Mouse (Mus musculus): ENCODE data around the gene Uaca. TPM values are rescaled to one million over a fixed set of nuclear protein-coding genes. Genes with fewer than 3 reads are reported as not detected.

Gene Uaca
- polyA plus RNA-seq, 1 experiment from 2014 or later = 15.0 TPM

DNA sequence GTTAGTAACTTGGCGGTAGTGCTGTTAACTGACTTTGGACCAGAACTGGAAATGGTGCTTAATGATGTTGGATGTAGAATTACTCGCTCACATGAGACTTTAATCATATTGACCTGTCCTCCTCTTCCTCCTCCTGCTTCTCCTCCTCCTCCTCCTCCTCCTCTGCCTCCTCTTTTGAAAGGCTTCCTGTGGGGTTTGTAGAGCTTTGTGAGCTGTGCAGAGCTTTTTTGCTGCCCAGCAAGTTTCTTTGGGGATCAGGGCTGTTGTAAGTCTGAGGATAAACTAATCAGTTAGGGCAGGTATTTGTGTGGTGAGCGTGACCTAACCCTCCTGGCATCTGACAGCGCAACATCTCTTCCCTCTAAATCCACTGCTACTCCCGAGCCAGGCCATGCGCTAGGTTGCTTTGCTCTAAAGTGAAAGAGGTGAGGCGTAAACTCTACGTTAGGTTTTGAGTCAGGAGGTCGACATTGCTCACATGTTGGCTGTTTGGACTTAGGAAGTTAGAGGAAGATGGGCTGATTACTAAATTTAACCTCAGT lies 44.1 kb downstream of the Uaca start:
- no peak for ATAC-seq
- H3K4me1 ChIP-seq (replicated peaks; ENCODE audit: control insufficient read depth, insufficient read depth, low read length) = peaks cover 23% of the 10 kb centered on the region

DNA sequence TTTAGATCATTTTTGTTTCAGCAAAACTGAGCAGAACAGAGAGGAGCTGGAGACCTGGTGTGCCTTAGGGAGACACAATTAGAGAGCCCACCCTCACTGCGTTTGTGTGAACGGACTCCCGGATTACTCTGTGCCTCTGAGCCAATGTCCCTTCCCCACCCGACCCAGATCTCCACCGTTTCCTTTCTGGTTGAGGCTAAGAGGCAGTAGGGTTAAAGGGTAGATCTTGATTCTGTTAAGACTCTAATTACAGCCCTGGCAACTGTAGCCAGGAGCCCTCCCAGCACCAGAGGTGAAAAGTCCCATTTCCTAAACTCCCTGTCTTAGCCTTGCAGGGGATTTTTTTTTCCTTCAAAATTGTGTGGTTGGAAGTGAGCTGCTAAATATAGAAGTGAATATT lies 47.1 kb downstream of the Uaca start:
- H3K4me2 ChIP-seq (ENCODE audit: low read length) = no peak overlapping the region
- H3K4me3 ChIP-seq (replicated peaks; ENCODE audit: low read length) = no peak overlapping the region
- no peaks in the 10 kb centered on the region for H3K36me3 ChIP-seq (ENCODE audit: control insufficient read depth, insufficient read depth)
- 13% methylated on average over 5 of the region's 5 CpGs for WGBS
- no peak overlapping the region for H3K27ac ChIP-seq (ENCODE audit: low read length)
- H3K4me1 ChIP-seq (replicated peaks; ENCODE audit: control insufficient read depth, insufficient read depth, low read length) = peaks cover 23% of the 10 kb centered on the region
- no peak overlapping the region for H3K9ac ChIP-seq (replicated peaks; ENCODE audit: low read depth, low read length)
- ATAC-seq = no peak
- no peaks in the 10 kb centered on the region for H3K27me3 ChIP-seq (replicated peaks; ENCODE audit: control insufficient read depth, insufficient read depth, low read length)
- H3K9me3 ChIP-seq (ENCODE audit: control insufficient read depth, low read length) = no peaks in the 10 kb centered on the region

More for the DNA sequence above, 44.1 kb downstream of the Uaca start:
- WGBS = 20% methylated on average over 9 of the region's 9 CpGs
- Histone ChIP-seq H3K27me3 (replicated peaks; ENCODE audit: control insufficient read depth, insufficient read depth, low read length) (no peaks in the 10 kb centered on the region), H3K9ac (replicated peaks; ENCODE audit: low read depth, low read length) (peak overlapping the region; percentile 13; the same call in 1 of the 2 replicates), H3K4me2 (ENCODE audit: low read length) (peak overlapping the region; percentile 55), H3K4me3 (replicated peaks; ENCODE audit: low read length) (no peak overlapping the region), H3K27ac (ENCODE audit: low read length) (no peak overlapping the region), H3K36me3 (ENCODE audit: control insufficient read depth, insufficient read depth) (no peaks in the 10 kb centered on the region), H3K9me3 (ENCODE audit: control insufficient read depth, low read length) (no peaks in the 10 kb centered on the region)

DNA sequence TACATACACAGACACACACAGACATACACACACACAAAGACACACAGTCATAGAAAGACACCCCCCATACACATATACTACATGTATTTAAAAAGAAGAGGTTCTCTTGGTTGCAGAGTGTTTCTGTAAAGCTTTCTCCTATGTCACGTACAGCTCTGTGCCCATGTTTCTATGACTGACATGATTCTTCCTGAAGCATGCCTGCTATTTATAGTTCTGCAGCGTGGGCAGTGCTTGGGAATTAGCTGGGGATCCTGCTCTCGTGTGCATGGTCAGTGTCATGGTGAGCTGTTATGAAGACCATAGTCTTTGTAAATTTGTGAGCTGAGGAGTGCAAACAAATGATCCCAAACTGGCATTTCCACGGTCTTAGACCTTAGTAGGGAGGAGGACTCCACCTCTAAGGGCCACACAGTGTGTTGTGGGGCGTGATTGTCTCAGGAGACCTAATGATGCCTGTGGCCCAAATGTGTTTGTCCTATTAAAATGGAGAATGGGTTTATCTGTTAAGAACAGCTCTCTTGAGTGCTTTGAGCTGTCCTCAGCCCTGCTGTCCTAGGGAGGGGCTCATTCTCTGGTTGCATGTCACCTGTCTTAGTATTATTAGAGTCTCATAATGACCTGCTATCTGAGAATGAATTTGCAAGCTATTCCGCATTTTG lies 49.2 kb downstream of the Uaca start:
- ATAC-seq = no peak
- H3K4me3 ChIP-seq (replicated peaks; ENCODE audit: low read length) = no peak overlapping the region
- peaks cover 8% of the 10 kb centered on the region for H3K4me1 ChIP-seq (replicated peaks; ENCODE audit: control insufficient read depth, insufficient read depth, low read length)
- no peaks in the 10 kb centered on the region for H3K36me3 ChIP-seq (ENCODE audit: control insufficient read depth, insufficient read depth)
- no peaks in the 10 kb centered on the region for H3K9me3 ChIP-seq (ENCODE audit: control insufficient read depth, low read length)
- no peak overlapping the region for H3K27ac ChIP-seq (ENCODE audit: low read length)
- H3K27me3 ChIP-seq (replicated peaks; ENCODE audit: control insufficient read depth, insufficient read depth, low read length) = no peaks in the 10 kb centered on the region
- no peak overlapping the region for H3K4me2 ChIP-seq (ENCODE audit: low read length)
- WGBS = 74% methylated on average over 6 of the region's 6 CpGs
- no peak overlapping the region for H3K9ac ChIP-seq (replicated peaks; ENCODE audit: low read depth, low read length)

DNA sequence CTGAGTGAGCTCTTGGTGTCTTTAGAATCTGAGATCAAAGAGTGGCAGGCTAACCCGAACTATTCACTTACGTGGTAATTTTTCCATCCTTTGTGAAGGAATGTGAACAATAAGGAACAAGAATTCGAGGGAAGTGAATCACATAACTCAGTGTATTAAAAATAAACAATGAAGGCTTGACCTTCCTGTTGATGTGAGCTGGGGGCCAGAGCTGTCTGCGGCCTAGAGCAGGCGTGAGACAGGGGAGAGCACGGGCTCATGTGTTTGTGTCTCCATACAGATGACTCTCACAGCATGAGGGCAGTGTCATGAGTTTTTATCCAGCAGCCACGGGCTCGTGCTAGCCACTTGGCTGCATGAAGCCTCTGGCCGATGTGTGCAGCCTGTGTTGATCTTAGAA lies 54.4 kb downstream of the Uaca start:
- H3K27me3 ChIP-seq (replicated peaks; ENCODE audit: control insufficient read depth, insufficient read depth, low read length) = no peaks in the 10 kb centered on the region
- no peak overlapping the region for H3K4me2 ChIP-seq (ENCODE audit: low read length)
- no peaks in the 10 kb centered on the region for H3K36me3 ChIP-seq (ENCODE audit: control insufficient read depth, insufficient read depth)
- H3K9me3 ChIP-seq (ENCODE audit: control insufficient read depth, low read length) = no peaks in the 10 kb centered on the region
- H3K4me1 ChIP-seq (replicated peaks; ENCODE audit: control insufficient read depth, insufficient read depth, low read length) = peaks cover 6% of the 10 kb centered on the region; the same call in 1 of the 2 replicates
- no peak for ATAC-seq
- WGBS = 13% methylated on average over 9 of the region's 9 CpGs
- no peak overlapping the region for H3K9ac ChIP-seq (replicated peaks; ENCODE audit: low read depth, low read length)
- no peak overlapping the region for H3K27ac ChIP-seq (ENCODE audit: low read length)
- no peak overlapping the region for H3K4me3 ChIP-seq (replicated peaks; ENCODE audit: low read length)

DNA sequence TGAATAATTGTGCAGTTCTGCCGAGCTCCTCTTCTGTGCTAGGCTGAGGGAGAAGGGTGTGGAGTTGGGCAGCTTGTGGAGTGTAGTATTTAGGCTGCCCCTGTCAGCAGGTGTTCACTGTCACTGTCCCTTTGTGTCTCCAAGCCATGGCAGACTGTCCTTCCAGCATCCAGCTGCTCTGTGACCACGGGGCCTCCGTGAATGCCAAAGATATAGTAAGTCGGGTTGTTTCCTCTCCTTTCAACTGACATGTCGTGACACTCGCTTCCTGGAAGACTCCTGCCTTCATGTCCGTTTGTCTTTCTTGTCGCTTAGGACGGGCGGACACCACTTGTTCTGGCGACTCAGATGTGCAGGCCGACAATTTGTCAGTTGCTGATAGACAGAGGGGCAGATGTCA lies 55.6 kb downstream of the Uaca start:
- no peak overlapping the region for H3K4me3 ChIP-seq (replicated peaks; ENCODE audit: low read length)
- no peaks in the 10 kb centered on the region for H3K9me3 ChIP-seq (ENCODE audit: control insufficient read depth, low read length)
- WGBS = 87% methylated on average over 12 of the region's 12 CpGs
- ATAC-seq = no peak
- no peaks in the 10 kb centered on the region for H3K36me3 ChIP-seq (ENCODE audit: control insufficient read depth, insufficient read depth)
- H3K27ac ChIP-seq (ENCODE audit: low read length) = no peak overlapping the region
- no peak overlapping the region for H3K9ac ChIP-seq (replicated peaks; ENCODE audit: low read depth, low read length)
- peaks cover 6% of the 10 kb centered on the region; the same call in 1 of the 2 replicates for H3K4me1 ChIP-seq (replicated peaks; ENCODE audit: control insufficient read depth, insufficient read depth, low read length)
- no peaks in the 10 kb centered on the region for H3K27me3 ChIP-seq (replicated peaks; ENCODE audit: control insufficient read depth, insufficient read depth, low read length)
- no peak overlapping the region for H3K4me2 ChIP-seq (ENCODE audit: low read length)

GRCm38 (mm10) chr9:60854196-60854595 lies 59.9 kb downstream of the Uaca start:
- Histone ChIP-seq H3K9ac (replicated peaks; ENCODE audit: low read depth, low read length) (no peak overlapping the region), H3K36me3 (ENCODE audit: control insufficient read depth, insufficient read depth) (no peaks in the 10 kb centered on the region), H3K27me3 (replicated peaks; ENCODE audit: control insufficient read depth, insufficient read depth, low read length) (no peaks in the 10 kb centered on the region), H3K4me3 (replicated peaks; ENCODE audit: low read length) (no peak overlapping the region), H3K27ac (ENCODE audit: low read length) (no peak overlapping the region), H3K9me3 (ENCODE audit: control insufficient read depth, low read length) (no peaks in the 10 kb centered on the region), H3K4me1 (replicated peaks; ENCODE audit: control insufficient read depth, insufficient read depth, low read length) (peaks cover 7% of the 10 kb centered on the region; the same call in 1 of the 2 replicates), H3K4me2 (ENCODE audit: low read length) (no peak overlapping the region)
- ATAC-seq = no peak
- WGBS = 95% methylated on average over 11 of the region's 11 CpGs

- no peak overlapping the region for H3K4me2 ChIP-seq (ENCODE audit: low read length)
- H3K4me1 ChIP-seq (replicated peaks; ENCODE audit: control insufficient read depth, insufficient read depth, low read length) = peaks cover 7% of the 10 kb centered on the region; the same call in 1 of the 2 replicates
- H3K36me3 ChIP-seq (ENCODE audit: control insufficient read depth, insufficient read depth) = no peaks in the 10 kb centered on the region
- no peak overlapping the region for H3K9ac ChIP-seq (replicated peaks; ENCODE audit: low read depth, low read length)
- no peaks in the 10 kb centered on the region for H3K9me3 ChIP-seq (ENCODE audit: control insufficient read depth, low read length)
- H3K27ac ChIP-seq (ENCODE audit: low read length) = no peak overlapping the region
- WGBS = 20% methylated on average over 5 of the region's 5 CpGs
- peak; percentile 83 for ATAC-seq
- no peak overlapping the region for H3K4me3 ChIP-seq (replicated peaks; ENCODE audit: low read length)
- H3K27me3 ChIP-seq (replicated peaks; ENCODE audit: control insufficient read depth, insufficient read depth, low read length) = no peaks in the 10 kb centered on the region
These were observed 63.5 kb downstream of the Uaca start for GRCm38 (mm10) chr9:60857833-60858232.

DNA sequence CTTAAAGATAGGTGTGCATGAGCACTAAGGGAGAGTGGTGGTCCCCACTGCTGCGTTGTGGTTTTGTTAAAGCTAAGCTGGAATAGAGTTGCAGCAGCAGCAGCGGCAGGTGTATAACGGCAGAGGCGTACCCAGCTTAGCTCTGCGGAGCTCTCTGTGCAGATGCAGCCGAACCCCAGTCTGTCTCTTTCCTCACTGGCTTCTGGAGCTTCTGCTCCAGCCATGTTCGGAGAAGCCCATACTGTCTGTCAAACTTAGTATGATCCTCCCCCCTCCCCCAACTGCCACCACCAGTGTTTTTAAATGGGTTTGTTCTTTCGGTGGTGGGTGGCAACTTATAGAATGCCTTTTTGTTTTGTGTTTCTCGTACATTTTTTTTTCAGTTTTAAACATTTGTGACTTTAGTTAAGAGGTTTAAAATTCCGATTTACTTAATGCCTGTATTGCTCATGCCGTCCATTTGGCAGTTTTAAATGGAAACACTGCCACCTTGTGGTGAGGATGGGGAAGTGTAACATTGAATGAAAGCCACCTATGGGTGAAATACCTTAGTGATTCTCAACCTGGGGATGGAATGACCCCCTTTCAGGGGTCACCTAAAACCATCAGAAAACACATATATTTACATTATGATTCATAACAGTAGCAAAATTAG lies 64.1 kb downstream of the Uaca start:
- H3K9me3 ChIP-seq (ENCODE audit: control insufficient read depth, low read length) = no peaks in the 10 kb centered on the region
- H3K4me1 ChIP-seq (replicated peaks; ENCODE audit: control insufficient read depth, insufficient read depth, low read length) = peaks cover 7% of the 10 kb centered on the region; the same call in 1 of the 2 replicates
- H3K27ac ChIP-seq (ENCODE audit: low read length) = no peak overlapping the region
- no peaks in the 10 kb centered on the region for H3K36me3 ChIP-seq (ENCODE audit: control insufficient read depth, insufficient read depth)
- H3K4me2 ChIP-seq (ENCODE audit: low read length) = peak overlapping the region; percentile 29
- H3K27me3 ChIP-seq (replicated peaks; ENCODE audit: control insufficient read depth, insufficient read depth, low read length) = no peaks in the 10 kb centered on the region
- H3K9ac ChIP-seq (replicated peaks; ENCODE audit: low read depth, low read length) = no peak overlapping the region
- peak; percentile 60 for ATAC-seq
- WGBS = 34% methylated on average over 11 of the region's 11 CpGs
- no peak overlapping the region for H3K4me3 ChIP-seq (replicated peaks; ENCODE audit: low read length)

- peaks cover 7% of the 10 kb centered on the region; the same call in 1 of the 2 replicates for H3K4me1 ChIP-seq (replicated peaks; ENCODE audit: control insufficient read depth, insufficient read depth, low read length)
- H3K4me3 ChIP-seq (replicated peaks; ENCODE audit: low read length) = no peak overlapping the region
- H3K27ac ChIP-seq (ENCODE audit: low read length) = no peak overlapping the region
- no peak for ATAC-seq
- no peak overlapping the region for H3K9ac ChIP-seq (replicated peaks; ENCODE audit: low read depth, low read length)
- H3K9me3 ChIP-seq (ENCODE audit: control insufficient read depth, low read length) = no peaks in the 10 kb centered on the region
- H3K36me3 ChIP-seq (ENCODE audit: control insufficient read depth, insufficient read depth) = no peaks in the 10 kb centered on the region
- no peaks in the 10 kb centered on the region for H3K27me3 ChIP-seq (replicated peaks; ENCODE audit: control insufficient read depth, insufficient read depth, low read length)
- H3K4me2 ChIP-seq (ENCODE audit: low read length) = no peak overlapping the region
- 78% methylated on average over 9 of the region's 9 CpGs for WGBS
These were observed 64.7 kb downstream of the Uaca start for GRCm38 (mm10) chr9:60859031-60859430.

Data from forebrain, embryonic 16.5 days (tissue).